Mouse (Mus musculus): Measurements from ENCODE around the gene Gm13420. TPM values are rescaled to one million over a fixed set of nuclear protein-coding genes. Genes with fewer than 3 reads are reported as not detected.

Gene Gm13420
- polyA plus RNA-seq, 1 experiment, result not detected

DNA sequence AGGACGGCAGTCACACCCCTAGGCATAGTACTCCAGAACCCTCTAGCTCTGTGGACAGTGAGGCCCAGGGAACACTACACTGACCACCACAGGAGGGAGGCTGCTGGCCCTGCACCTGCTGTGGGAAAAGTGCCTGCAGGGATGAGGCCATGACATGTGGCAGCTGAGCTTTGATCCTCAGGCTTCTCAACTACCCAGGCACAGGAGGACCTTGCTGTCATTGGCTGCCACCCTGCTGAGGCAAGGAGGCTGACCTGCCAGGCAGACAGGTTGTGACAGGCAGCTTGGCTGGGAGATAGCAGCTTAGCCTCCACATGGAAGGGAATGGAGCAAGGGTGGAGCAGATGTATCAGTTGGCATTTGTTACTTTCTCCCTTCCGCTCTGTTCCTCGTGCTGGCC is 46.0 kb downstream of the Gm13420 start:
- TF ChIP-seq CTCF (IDR thresholded peaks at IDR 0.05; ENCODE audit: low read depth, low read length) (no peak), POLR2A (IDR thresholded peaks at IDR 0.05; ENCODE audit: borderline replicate concordance, low read depth, low read length) (no peak)
- Histone ChIP-seq H3K27ac (ENCODE audit: insufficient read depth, low read depth, low read length) (no peak overlapping the region), H3K4me3 (ENCODE audit: insufficient read depth, low read length) (no peak overlapping the region), H3K4me1 (ENCODE audit: control insufficient read depth, insufficient read depth, low read length) (no peaks in the 10 kb centered on the region)

DNA sequence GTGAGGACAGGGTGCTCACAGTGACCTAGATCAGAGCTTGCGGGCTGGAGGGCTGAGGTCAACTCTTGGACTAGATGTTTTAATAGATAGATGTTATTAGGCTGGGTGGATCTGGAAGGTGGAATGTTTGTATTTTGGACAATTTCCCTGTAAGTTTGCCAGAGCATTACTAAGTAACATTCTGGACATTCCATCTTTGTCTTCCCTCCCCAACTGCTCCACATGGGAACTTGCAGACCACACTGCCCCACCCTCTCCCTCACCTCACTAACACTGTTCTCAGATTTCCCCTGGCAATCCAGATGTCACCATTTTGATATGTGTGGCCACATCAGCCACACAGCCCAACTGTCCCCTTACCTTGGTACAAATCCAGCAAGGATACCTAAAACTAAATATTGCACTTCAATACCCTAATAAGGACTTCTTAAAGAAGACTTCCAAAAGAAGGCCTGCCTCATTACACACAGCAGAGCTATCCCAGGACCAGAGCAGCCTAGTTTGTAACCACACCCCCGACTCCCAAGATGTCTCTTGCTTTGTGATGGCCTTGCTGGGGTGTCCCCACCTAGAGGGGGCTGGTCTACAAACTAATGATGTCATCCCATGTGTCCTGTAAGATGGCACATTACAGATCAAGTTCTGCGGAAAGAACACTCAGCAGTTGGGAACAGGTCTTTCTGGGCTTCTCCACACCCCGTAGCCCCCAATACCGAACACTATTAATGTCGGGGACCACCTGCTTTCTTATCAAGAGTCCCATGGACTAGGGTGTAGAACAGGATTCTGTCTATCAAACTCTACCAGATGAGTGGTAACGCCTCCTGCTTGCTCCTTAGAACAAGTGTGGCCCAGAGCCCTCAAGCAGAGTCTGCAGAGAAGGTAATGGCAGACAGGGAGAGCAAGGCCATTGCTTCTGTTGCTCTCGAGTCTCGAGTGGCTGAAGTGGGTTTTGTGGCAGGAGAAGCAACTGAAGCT is 48.1 kb downstream of the Gm13420 start:
- TF ChIP-seq POLR2A (IDR thresholded peaks at IDR 0.05; ENCODE audit: borderline replicate concordance, low read depth, low read length), result no peak
- no peak for TF ChIP-seq CTCF (IDR thresholded peaks at IDR 0.05; ENCODE audit: low read depth, low read length)
- Histone ChIP-seq H3K4me3 (ENCODE audit: insufficient read depth, low read length) (no peak overlapping the region), H3K27ac (ENCODE audit: insufficient read depth, low read depth, low read length) (no peak overlapping the region), H3K4me1 (ENCODE audit: control insufficient read depth, insufficient read depth, low read length) (peaks cover 9% of the 10 kb centered on the region)

DNA sequence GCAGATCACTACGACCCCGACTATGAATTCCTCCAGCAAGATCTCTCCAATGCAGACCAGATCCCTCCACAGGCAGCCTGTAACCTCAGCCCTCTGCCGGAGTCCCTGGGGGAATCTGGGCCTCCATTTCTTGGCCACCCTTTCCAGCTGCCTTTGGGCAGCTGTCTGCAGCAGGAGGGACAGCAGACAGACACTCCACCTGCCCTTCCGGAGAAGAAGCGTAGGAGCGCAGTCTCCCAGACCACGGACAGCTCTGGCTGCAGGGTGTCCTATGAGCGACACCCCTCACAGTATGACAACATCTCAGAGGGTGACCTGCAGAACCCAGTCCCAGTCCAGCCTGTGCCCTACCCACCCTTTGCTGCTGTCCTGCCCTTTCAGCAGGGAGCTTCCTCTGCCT is 49.3 kb downstream of the Gm13420 start:
- H3K27ac ChIP-seq (ENCODE audit: insufficient read depth, low read depth, low read length), result no peak overlapping the region
- H3K4me1 ChIP-seq (ENCODE audit: control insufficient read depth, insufficient read depth, low read length), result peaks cover 20% of the 10 kb centered on the region
- TF ChIP-seq POLR2A (IDR thresholded peaks at IDR 0.05; ENCODE audit: borderline replicate concordance, low read depth, low read length) (no peak), CTCF (IDR thresholded peaks at IDR 0.05; ENCODE audit: low read depth, low read length) (no peak)
- H3K4me3 ChIP-seq (ENCODE audit: insufficient read depth, low read length), result no peak overlapping the region

DNA sequence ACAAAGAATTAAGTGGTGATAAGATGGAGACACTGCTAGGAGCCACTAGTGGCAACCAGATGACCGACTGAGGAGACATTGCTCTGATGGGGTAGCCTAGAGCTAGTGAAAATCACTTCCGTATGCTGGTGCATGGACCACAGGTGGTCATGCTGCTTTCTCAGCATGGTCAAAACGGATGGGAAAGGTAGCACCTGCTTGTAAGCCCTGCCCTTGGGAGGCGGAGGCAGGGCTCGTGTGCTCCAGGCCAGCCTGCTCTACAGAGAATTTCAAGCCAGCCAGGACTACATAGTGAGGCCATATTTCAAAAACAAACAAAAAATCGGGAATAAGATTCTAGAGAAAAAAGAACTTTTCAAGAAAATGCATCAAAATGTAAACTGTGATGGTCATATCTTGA is 50.1 kb downstream of the Gm13420 start:
- no peak overlapping the region for H3K4me3 ChIP-seq (ENCODE audit: insufficient read depth, low read length)
- H3K4me1 ChIP-seq (ENCODE audit: control insufficient read depth, insufficient read depth, low read length), result peaks cover 20% of the 10 kb centered on the region
- H3K27ac ChIP-seq (ENCODE audit: insufficient read depth, low read depth, low read length), result no peak overlapping the region
- TF ChIP-seq POLR2A (IDR thresholded peaks at IDR 0.05; ENCODE audit: borderline replicate concordance, low read depth, low read length) (no peak), CTCF (IDR thresholded peaks at IDR 0.05; ENCODE audit: low read depth, low read length) (no peak)

DNA sequence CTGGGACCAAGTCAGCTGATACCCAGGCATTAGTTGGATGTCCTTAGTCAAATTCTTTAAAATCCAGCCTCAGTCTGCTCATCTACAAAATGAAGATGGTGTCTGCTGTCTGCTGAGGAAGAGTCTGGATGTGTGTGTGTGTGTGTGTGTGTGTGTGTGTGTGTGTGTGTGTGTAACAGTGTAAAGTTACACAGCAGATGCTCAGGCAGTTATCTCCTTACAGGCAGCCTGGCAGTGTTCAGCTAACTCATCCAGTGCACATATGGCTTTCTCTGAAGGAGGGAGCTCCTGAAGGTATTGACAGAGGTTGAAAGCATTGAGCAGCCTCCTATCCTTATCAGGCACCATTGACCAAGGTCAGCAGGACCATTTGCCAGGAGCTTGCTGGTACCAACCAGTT is 50.6 kb downstream of the Gm13420 start:
- TF ChIP-seq CTCF (IDR thresholded peaks at IDR 0.05; ENCODE audit: low read depth, low read length) (no peak), POLR2A (IDR thresholded peaks at IDR 0.05; ENCODE audit: borderline replicate concordance, low read depth, low read length) (no peak)

DNA sequence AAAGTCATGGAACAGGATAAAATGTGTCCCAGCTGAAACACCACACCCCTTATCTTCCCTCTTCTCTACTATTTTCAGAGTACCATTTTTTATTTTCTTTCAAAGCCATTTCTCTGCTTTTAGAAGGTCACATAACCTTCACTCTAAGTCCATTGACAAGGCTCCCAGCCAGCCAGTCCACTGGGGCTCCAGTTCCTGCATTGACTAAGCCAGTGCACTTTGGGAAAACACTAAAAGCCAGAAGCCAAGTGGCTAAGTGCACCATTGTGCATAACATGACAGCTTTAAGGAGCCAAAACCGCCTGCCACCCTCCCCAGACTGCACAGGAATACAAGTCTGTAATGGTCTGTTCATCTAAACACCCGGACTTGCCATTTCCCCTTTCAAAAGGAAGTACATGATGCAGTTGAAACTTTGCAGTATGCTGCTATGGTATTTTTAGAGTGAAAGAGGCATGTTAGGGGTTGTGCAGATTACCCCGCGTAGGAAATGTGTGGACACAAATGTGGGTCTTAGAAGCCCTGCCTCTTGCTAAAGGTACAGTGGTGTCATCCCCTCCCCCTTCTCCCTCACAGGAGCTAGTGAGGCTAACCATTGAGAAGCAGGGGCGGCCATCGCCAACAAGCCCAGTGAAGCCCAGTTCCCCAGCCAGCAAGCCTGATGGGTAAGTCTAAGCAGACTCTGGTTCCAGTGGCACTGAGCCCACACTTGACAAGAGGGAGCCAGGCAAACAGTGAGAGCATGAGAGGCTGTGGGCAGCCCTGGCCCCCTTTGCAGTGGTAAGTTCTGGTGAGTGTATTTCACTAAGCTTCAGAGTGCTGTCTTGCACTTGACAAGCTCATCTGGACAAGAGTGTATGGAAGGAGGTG is 52.8 kb downstream of the Gm13420 start:
- H3K4me3 ChIP-seq (ENCODE audit: insufficient read depth, low read length), result no peak overlapping the region; the same call in 1 of the 2 replicates

More for the DNA sequence above, 50.6 kb downstream of the Gm13420 start:
- Histone ChIP-seq H3K4me1 (ENCODE audit: control insufficient read depth, insufficient read depth, low read length) (peaks cover 22% of the 10 kb centered on the region), H3K27ac (ENCODE audit: insufficient read depth, low read depth, low read length) (no peak overlapping the region), H3K4me3 (ENCODE audit: insufficient read depth, low read length) (no peak overlapping the region)

DNA sequence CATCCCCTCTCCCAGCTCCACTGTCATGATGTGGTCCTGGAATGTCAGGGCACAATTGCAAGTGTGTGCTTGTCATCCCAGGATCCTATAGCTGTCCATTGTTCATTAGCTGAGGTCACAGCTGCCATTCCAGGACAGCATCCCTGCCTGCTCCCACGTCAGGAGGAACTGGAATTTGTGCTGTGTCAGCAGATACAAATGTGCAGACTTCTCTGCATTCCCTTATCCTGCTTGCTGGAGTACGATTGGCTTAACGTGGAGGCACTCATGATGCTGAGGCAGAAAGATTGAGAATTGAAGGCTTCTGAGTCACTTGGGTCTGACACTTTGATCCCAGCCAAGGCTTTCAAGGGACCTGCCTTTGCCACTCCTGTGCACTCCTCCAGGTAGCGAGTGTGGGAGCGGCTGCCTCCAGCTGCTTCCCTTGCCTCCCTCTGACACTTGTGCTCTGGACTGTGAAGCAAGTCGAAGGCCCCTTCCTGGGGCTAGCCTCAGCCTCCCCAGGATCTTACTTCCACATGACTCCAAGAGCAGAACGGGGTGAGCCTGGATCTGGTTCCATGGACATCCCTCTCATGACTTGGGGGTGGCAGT is 55.2 kb downstream of the Gm13420 start:
- Histone ChIP-seq H3K4me1 (ENCODE audit: control insufficient read depth, insufficient read depth, low read length) (peaks cover 22% of the 10 kb centered on the region), H3K4me3 (ENCODE audit: insufficient read depth, low read length) (no peak overlapping the region), H3K27ac (ENCODE audit: insufficient read depth, low read depth, low read length) (no peak overlapping the region)
- no peak for TF ChIP-seq POLR2A (IDR thresholded peaks at IDR 0.05; ENCODE audit: borderline replicate concordance, low read depth, low read length)
- TF ChIP-seq CTCF (IDR thresholded peaks at IDR 0.05; ENCODE audit: low read depth, low read length), result no peak

More for the DNA sequence above, 52.8 kb downstream of the Gm13420 start:
- peaks cover 22% of the 10 kb centered on the region for H3K4me1 ChIP-seq (ENCODE audit: control insufficient read depth, insufficient read depth, low read length)
- TF ChIP-seq CTCF (IDR thresholded peaks at IDR 0.05; ENCODE audit: low read depth, low read length) (no peak), POLR2A (IDR thresholded peaks at IDR 0.05; ENCODE audit: borderline replicate concordance, low read depth, low read length) (no peak)
- H3K27ac ChIP-seq (ENCODE audit: insufficient read depth, low read depth, low read length), result peak overlapping the region; percentile 81

Other genes starting within 250 kb of the Gm13420 start
- gene Rapgef1, start 132.0 kb downstream of the Gm13420 start, polyA plus RNA-seq (2012; ENCODE audit: insufficient read depth, insufficient read length, missing spikeins), result 20.5 and 23.6 TPM in 2 replicates
- gene Gm13547, start 7.6 kb upstream of the Gm13420 start, polyA plus RNA-seq (2012; ENCODE audit: insufficient read depth, insufficient read length, missing spikeins), result 1.1 TPM in 1 of 2 replicates, not detected in the other
- gene Coq4, start 35.8 kb upstream of the Gm13420 start, polyA plus RNA-seq (2012; ENCODE audit: insufficient read depth, insufficient read length, missing spikeins), result 7.2 and 7.7 TPM in 2 replicates
- 18.0 and 19.0 TPM in 2 replicates for gene Trub2, start 36.8 kb upstream of the Gm13420 start, polyA plus RNA-seq (2012; ENCODE audit: insufficient read depth, insufficient read length, missing spikeins)
- gene Slc27a4, start 50.9 kb upstream of the Gm13420 start, polyA plus RNA-seq (2012; ENCODE audit: insufficient read depth, insufficient read length, missing spikeins), result 14.0 and 15.3 TPM in 2 replicates
- 27.7 and 37.4 TPM in 2 replicates for gene Urm1, start 68.4 kb upstream of the Gm13420 start, polyA plus RNA-seq (2012; ENCODE audit: insufficient read depth, insufficient read length, missing spikeins)
- gene Cercam, start 117.5 kb upstream of the Gm13420 start, polyA plus RNA-seq (2012; ENCODE audit: insufficient read depth, insufficient read length, missing spikeins), result 7.9 and 10.1 TPM in 2 replicates
- 49.8 and 50.6 TPM in 2 replicates for gene Odf2, start 137.5 kb upstream of the Gm13420 start, polyA plus RNA-seq (2012; ENCODE audit: insufficient read depth, insufficient read length, missing spikeins)
- 19.0 and 20.6 TPM in 2 replicates for gene Gle1, start 183.7 kb upstream of the Gm13420 start, polyA plus RNA-seq (2012; ENCODE audit: insufficient read depth, insufficient read length, missing spikeins)
- gene Sptan1, start 213.9 kb upstream of the Gm13420 start, polyA plus RNA-seq (2012; ENCODE audit: insufficient read depth, insufficient read length, missing spikeins), result 98.2 and 109 TPM in 2 replicates

Data from bone marrow macrophage, adult 2 months (primary cell).